Mouse (Mus musculus): ENCODE measurements around the gene Ddn.

The Ddn gene

GRCm38 (mm10) chr15:98772511-98773211 lies 36.6 kb downstream of the Ddn start:
- peak; percentile 77 for DNase-seq

GRCm38 (mm10) chr15:98771813-98772425 lies 37.4 kb downstream of the Ddn start:
- no peak for DNase-seq

DNA sequence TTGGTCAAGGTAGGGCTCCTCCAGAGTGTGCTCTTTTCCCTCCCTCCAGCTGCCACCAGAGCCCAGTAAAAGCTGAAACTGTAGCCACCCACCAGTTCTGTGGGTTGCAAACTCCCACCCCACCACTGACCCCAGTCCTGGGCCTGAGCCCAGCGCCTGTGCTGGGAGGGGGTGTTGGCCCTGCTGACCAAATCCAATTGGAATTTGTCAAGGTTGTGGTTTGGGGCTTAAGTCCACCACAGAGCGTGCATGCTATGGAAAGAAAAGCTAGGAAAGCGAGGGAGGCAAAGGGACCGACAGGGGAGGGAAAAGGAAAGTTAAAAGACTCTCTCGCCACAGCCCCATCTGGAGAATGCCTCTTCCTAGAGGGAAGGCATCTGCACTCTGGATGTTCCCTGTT lies 41.0 kb downstream of the Ddn start:
- no peak for DNase-seq

DNA sequence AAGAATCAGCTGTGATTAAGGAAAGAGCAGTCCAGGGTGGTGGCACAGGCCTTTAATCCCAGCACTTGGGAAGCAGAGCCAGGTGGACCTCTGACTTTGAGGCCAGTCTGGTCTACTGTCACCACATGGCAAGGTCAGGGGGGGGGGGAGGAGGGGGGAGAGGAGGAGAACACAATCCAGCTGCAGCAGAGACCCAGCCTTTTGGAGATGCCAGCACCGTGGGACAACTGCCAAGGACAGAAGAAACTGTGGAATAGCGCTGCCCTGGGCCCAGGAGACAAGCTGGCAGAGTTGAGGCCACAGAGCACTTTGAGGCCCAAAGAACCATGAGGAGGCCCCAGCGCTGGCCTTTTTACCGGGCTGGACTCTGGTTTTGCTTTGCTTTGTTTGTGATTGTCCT lies 43.4 kb downstream of the Ddn start:
- no peak for DNase-seq

GRCm38 (mm10) chr15:98762670-98763529 lies 46.4 kb downstream of the Ddn start, which contains the start of gene Arf3:
Arf3 (minus strand) TSS chr15:98763214.
- DNase-seq: peak; percentile 98

DNA sequence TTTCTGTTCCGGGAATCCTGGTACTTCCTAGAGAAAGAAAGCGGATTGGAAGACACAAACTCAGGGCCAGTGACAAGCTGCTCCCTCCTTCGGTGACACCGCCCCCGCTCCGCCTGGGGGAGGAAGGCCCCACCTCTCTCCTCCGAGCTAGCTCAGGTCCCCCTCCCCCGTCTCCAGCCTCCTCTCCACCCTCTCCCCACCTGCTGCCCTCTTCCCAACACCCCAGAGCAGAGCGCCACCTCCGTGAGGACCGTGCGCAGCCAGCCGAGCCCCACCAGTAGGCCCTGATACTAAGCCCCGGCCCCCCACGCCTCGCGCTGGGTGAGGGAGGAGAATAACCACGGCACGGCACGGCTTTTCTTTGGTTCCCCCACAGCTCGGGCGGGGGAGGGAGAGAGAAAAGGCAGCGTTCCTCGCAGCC lies 47.1 kb downstream of the Ddn start:
- peak; percentile 82 for DNase-seq

DNA sequence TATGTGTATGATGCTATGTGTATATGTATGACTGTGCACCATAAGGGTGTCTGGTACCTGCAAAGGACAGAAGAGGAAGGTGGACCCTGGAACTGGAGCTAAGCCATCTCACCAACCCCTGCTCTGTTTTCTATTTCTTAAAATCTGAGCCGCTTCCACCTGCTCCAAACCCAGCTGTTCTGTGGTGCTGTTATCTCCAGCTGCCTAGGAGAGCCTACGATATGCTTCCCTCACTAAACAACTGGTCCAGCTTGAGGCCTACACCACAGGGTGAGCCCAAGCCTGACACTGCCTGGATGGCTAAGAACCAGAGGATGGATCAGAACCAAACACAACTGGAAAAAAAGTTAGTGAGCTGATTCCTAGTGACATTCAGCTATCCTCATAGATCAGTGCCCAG lies 55.2 kb downstream of the Ddn start:
- no peak for DNase-seq
